Mouse (Mus musculus) induced T-regulatory cell, adult 2 months (primary cell): Measurements from ENCODE around the gene Sema5b.

Experiments
- DNase-seq: peaks from one replicate; pipeline ENCODE4 v3.0.0-alpha.2; 2012; ENCODE audit warnings: low read depth

Sema5b gene

GRCm38 (mm10) chr16:35555596-35556482, 14.9 kb downstream of the Sema5b start:
- DNase-seq: no peak

DNA sequence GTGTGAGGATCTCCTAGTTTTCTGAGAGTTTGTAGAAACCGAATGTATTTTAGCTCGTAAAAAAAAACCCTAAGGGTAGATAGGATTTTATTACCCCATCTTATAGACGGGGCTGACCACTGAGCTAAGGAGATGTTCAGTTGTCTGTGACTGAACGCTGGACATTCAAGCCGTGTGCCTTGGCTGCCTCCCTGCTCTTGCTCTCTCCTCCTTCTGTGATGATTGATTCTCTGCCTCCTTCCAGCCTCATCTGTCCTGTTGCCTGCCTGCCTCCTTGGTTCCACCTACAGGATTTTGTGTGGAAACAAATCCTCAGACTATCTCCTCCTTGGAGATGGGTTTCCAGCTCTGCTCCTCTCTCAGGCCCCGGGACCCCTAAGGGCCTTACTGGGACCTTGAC, 16.1 kb downstream of the Sema5b start:
- DNase-seq: no peak

GRCm38 (mm10) chr16:35561541-35561940, 20.6 kb downstream of the Sema5b start:
- no peak for DNase-seq

DNA sequence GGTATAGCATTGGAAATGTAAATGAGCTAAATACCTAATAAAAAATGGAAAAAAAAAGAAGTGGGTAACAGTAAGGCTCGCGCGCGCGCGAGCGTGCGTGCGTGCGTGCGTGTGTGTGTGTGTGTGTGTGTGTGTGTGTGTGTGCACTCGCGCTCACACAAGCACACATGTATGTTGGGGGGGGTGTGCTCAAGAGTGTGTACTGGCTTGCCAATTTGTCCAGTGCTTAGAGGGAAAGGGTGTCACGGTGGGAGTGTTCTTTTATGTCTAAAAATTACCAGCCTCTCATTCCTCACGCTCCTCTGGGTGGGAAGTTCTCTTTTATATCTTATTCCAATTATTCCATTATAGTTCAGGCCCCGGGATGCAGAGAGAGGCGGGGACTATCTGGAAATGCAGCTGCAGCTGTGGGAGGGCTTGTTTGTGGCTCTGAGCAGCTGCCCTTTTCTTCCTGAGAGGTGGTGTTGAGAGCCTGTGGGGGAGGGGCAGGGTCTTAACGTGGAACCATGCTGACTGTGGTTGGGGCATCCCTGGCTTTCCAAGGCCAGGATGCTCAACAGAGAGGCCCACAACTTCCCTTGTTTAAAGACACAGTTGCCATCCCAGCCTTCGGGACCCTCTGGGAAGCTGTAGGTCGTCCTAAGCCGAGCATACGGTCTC, 23.4 kb downstream of the Sema5b start:
- DNase-seq: no peak

DNA sequence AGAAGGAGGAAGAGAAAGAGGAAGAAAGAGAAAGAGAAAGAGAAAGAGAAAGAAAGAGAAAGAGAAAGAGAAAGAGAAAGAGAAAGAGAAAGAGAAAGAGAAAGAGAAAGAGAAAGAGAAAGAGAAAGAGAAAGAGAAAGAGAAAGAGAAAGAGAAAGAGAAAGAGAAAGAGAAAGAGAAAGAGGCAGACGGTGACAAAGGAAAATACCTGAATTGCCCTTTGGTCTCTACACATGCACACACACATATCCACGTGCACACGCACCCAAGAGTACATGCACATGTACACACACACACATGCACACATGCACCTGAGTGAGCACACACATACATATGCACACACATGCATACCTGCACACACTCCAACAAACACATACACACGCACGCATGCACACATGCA, 24.7 kb downstream of the Sema5b start:
- peak; percentile 1 for DNase-seq

DNA sequence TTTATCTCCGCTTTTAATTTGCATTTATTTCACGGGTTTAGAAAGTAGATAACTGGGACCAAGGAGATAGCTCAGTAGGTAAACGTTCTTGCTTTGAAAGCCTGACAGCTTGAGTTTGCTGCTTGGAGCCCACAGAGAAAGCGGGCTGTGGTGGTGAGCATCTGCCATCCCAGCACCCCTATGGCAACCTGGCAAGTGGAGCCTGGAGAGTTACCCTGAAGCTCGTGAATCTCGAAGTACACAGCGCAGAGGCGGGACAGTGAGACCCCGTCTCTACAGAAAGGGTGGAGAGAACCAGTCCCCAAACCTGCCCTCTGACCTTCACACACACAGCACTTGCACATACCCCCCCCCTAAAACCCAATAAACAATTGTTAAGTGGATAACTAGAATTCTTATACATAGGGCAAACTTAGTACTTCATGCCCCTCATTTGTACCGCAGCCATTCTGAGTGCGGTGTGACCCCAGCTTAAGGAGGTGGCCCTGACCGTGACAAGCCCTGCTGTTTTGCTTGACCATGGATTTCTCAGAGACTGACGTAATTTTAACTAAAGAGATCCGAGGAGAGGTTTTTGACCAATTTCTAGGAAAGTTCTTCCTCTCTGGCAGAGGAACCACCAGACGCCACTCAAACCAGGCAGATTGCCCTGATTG, 27.4 kb downstream of the Sema5b start:
- DNase-seq: no peak

DNA sequence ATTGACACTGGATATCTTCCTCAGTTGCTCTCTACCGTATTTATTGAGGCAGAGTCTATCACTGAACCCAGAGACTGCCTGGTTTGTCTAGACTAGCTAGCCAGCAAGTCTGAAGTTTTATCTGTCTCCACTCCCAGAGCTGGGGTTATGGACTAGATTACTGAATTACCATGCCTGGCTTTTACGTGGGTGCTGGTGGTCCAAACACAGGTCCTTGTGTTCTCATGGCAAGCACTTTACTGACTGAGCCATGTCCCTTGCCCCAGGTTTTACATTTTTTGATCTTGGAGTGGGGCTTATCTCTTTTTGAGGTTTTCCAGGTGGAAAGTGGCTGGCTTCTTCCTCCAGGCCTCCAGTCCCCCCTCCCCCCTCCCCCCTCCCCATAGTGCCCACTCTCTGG, 28.4 kb downstream of the Sema5b start:
- no peak for DNase-seq

DNA sequence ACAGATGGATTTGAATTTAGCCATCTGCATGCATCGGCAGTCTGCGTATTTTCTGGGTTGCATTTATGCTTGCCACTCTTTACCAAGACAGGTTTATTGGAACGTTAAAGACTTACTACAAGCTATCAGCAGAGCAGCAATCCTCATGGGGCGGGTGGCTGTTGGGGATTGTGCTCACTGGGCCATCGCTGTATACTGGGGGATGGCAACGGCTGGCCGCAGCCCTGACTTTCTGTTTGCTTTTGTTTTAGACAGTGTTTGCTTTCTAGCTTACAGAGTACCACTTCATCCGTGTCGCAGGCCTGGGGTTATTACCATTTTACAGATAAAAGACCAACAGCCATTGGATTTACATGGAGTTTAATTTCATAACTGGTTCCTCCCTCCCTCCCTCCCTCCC, 28.8 kb downstream of the Sema5b start:
- DNase-seq: no peak

DNA sequence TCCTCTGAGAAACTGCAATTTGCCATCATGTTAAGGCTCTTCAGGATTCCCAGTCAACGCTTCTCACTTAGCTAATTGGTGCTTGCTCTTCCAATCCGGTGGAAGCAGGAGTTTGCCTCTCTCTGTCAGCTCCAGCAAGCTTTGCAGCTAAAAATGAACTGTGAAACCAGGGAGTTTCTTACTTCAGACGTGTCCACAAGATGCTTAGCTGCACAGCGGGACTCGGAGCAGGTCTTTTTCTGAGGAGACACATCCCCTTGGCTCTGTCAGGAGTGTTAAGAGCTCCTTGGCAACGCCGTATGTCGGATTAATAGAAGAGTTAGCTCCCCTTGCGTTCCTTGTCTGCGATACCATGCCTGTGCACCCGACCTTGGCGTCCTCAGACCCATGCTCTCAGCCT, 29.7 kb downstream of the Sema5b start:
- DNase-seq: no peak

DNA sequence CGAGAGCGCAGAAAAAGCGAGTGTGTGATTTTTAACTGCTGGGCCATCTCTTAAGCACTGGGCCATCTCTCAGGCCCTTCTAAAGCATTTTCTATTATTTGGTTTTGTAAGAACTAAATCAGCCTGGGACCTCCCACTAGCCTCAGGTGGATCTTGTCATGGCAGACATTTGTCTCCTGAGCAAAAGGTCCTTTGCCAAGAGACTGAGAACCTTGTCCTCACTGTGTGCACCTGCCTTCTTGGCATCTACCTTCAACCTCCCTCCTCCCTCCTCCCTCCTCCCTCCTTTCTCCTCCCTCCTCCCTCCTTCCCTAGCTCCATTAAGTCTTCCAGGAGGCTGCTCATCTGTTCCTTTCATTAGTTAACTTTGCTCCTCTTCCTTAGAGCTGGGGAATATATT, 32.6 kb downstream of the Sema5b start:
- DNase-seq: no peak

DNA sequence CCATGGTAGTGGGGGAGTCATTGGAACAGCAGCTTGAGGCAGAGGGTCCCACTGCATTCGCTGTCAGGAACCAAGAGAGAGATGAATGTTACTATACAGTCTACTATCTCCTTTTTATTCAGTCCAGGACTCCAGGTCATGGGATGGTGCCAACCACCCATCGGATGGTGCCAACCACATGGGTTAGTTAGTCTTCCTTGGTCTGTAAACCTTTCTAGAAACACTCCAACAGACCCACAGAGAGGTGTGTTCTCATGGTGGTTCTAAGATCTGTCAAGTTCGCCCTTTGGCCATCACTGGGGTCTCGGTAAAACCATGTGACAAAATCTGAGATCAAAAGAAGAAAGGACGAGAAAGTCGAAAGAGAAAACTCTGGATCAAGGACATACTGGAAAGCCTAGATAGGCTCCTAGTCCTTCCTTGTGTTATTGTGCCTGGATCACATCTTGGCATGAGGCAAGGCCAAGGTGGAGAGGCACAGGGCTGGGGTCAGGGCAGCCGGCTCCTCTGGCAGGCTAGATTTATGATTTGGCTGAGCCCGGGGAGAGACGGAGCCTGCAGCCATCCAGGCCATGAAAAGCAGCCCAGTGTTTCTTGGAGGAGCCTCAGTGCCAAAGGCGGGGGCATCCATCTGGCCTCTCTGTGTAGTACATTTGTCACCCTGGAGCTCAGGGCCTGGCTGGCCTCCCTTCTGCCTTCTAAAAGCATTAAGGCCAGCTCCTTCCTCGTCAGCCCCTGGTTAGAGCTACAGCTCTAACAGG, 36.4 kb downstream of the Sema5b start:
- DNase-seq: no peak

- no peak for DNase-seq
These were observed 40.4 kb downstream of the Sema5b start for GRCm38 (mm10) chr16:35581299-35581698.

DNA sequence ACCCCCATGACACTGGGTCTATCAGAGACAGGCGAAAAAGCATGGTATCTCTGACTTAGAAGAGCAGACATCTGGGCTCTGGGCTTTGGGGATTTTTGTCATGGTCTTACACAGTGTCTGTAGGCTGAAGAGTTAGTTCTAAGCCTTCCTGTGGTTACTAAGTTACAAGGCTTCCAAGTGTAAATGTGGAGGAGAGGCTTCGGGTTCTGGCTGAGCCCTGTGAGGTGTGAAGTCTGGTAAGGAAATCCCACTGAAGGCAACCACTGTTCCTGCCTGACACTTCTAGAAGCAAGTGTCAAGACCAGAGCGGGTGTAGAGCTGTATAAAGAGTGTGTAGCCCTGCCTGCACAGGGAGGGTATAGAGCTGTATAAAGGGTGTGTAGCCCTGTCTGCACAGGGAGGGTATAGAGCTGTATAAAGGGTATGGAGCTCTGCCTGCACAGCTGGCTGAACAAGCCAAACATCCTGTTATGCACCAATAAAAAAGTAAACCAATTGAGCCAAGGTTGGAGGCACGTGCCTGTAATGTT, 42.7 kb downstream of the Sema5b start:
- DNase-seq: no peak

DNA sequence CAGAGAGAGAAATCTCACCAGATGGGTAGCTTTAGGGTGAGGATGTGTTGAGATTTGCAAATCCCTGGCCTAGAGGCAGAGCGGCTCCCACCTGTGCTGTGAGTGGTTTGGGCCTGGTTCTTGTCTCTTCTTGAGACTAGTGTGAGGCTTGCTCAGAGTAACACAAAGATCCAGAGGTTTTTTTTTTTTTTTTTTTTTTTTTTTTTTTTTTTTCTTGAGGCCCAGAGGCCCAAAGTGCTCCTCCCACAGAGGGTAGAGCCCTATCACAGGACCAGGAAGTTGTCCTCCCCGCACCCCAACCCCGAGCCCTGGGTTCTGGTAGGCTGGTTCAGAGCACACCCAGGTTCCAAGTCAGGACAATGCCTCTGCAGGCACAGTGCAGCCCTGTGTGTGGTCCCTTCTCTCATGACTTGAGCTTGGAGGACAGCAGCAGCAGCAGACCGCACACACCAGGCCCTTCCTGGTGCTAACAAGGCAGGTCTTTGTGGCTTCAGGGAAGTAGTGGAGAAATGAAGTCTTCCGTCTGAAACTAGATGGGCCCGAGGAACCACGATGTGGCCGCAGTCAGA, 44.3 kb downstream of the Sema5b start:
- no peak for DNase-seq

DNA sequence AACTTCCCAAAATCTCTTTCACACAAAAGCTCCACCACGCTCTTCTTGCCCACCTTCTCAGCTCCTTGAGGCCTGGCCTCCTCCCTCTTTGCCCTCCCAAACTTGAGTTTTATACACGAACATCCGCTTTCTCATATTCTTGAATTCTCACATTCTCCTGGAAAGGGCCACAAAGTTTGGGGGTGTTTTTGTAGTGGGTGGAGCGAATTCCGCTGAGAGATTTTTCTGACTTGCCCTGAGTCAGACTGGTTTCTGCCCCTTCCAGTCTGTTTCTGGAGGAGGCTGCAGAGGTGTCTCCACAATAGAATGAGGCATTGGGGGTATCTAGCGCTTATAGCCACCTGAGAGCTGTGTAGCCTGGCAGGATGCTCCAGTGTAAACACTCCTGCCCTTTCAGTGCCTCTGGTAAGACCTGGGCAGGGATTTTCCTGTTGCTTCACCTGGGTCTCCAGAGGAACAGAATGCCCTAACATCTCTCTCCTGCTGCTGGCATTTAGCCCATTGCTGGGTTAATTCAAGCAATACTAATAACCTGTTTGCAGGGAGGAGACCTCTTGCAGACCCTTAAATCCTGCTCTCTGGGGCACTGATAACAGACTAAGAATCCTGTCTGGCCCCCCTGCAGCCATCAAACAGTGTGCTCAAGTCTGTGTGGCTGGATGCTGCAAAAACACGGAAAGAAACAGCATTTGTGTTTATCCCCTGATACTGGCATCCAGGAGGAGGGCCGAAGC, 46.3 kb downstream of the Sema5b start:
- no peak for DNase-seq

- no peak for DNase-seq
These were observed 47.0 kb downstream of the Sema5b start for GRCm38 (mm10) chr16:35587866-35588465.

DNA sequence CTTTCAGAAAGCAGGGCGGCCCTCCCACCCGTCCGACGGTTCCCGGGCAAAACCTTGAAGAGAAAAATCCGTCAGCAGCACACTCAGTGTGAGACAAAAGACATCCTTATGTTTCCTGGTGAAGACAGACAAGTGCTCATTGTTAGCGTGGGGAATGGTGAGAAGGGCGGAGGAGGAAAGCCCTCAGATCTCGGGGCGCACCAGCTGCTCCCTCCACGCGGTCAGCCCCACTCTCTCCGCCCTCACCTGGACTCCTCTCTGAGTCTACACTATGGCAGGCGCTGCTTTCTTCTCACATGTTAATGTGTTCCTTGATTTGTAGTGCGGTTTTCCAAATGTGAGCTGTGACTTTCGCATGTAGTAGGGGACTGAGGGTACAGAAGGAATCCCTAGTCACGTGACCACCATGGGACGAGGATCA, 47.8 kb downstream of the Sema5b start:
- DNase-seq: no peak

- no peak for DNase-seq
These were observed 50.8 kb downstream of the Sema5b start for GRCm38 (mm10) chr16:35591756-35592155.

DNA sequence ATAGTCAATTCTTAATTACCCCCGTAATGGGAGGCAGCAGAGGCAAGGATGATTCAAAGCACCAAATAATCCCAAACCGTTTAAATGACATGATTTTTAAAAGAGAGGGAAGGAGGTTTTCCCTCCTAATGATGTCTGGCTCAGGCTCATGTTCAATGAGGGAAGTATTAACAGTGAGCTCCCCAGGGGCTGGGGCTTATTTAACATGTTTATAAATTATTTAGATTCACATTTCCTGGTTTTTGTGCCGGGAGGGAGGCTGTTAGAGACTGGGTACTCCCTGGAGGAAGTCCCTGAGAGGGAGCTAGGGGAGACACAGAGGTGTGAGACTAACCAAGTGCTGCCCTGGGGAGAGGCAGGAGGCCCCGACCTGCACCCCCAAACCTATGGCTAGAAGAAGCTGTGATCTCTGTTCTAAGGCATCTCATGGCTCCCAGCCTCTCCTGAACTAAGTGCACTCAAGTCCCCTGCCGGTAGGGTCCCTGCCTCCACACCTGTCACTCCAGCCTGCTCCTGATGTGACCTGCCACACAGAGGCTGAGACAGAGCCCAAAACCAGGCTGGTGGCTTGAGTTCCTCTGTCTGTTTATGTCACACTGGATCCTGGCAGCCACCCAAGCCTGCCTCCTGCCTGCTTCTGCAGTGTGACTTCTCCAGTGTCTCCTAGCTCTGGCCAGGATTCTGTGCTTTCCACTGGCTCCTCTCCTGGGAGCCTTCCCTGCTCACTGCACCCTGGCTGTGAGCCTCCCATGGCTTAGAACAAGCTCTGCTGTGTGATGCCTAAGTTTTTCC, 51.5 kb downstream of the Sema5b start:
- DNase-seq: no peak

GRCm38 (mm10) chr16:35593474-35593873, 52.5 kb downstream of the Sema5b start:
- DNase-seq: peak; percentile 5
